Mouse (Mus musculus) C2C12 (cell line): ENCODE data around the gene Rassf8.

Experiments
- CTCF ChIP-seq: IDR thresholded peaks from one replicate; pipeline ENCODE4 v1.5.1; 2011; ENCODE audit not compliant: control insufficient read depth, insufficient read depth, insufficient read length
- FOSL1 ChIP-seq: IDR thresholded peaks from one replicate; pipeline ENCODE4 v1.8.0; 2011; ENCODE audit warnings: mild to moderate bottlenecking, low read length; ENCODE audit not compliant: poor library complexity, insufficient read depth, severe bottlenecking
- MAX ChIP-seq: IDR thresholded peaks from one replicate; pipeline ENCODE4 v1.6.1; 2011; ENCODE audit warnings: mild to moderate bottlenecking, control low read depth
- MYOD1 ChIP-seq: IDR thresholded peaks from one replicate; pipeline ENCODE4 v1.6.1; 2011; ENCODE audit warnings: low read depth; ENCODE audit not compliant: control insufficient read depth, insufficient read length
- MYOG ChIP-seq: IDR thresholded peaks from one replicate; pipeline ENCODE4 v1.6.1; 2011; ENCODE audit not compliant: control insufficient read depth, insufficient read length; ENCODE audit errors: extremely low read depth
- USF1 ChIP-seq: IDR thresholded peaks from one replicate; pipeline ENCODE4 v1.6.1; 2011; ENCODE audit warnings: low read depth, mild to moderate bottlenecking, control low read depth, moderate library complexity

DNA sequence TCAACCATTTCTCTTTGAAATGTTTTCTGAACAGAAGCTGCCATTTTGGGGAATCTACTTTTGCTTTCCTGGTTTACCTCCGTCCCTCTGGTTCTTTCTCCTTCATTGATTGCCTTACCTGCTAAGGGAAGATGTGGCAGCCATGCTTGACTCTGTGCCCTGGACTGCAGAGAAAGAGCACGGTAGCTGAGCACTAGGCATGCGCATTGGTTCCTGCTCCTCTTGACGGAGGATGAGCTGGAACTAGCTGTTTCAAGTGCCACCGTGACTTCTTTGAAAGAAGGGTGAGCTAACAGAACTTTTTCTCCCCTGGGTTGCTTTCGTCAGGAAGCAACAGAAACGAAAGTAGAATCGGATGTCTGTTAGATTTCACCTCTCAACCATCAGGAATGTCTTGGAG, 101.1 kb downstream of the Rassf8 start:
- TF ChIP-seq FOSL1 (no peak), CTCF (no peak), MAX (no peak), MYOD1 (no peak), USF1 (no peak), MYOG (no peak)
